Mouse (Mus musculus) common myeloid progenitor, adult 5-6 weeks (primary cell): ENCODE data around the gene Eml1. TPM values are rescaled to one million over a fixed set of nuclear protein-coding genes. Genes with fewer than 3 reads are reported as not detected.
A peak's percentile ranks its signal among the peaks of the same experiment; 100 is the strongest.

ENCODE experiments used
- ATAC-seq: replicated peaks from 2 replicates; pipeline ENCODE4 v1.8.0; 2016; ENCODE audit warnings: low read depth, mild to moderate bottlenecking, moderate TSS enrichment, inconsistent platforms; ENCODE audit not compliant: poor library complexity, severe bottlenecking
- total RNA-seq: library from RNA; stranded (forward); fragments of 200-1000, 187-1606 nt; gene quantifications from 2 replicates; pipeline ENCODE4 v1.2.3, GENCODE M21; 2017

The Eml1 gene
- total RNA-seq, 1 experiment from 2014 or later, result not detected

- no peak; the same call in 1 of the 2 replicates for ATAC-seq
These were observed 148.6 kb downstream of the Eml1 start for GRCm38 (mm10) chr12:108519374-108519773.

- peak; percentile 81; the same call in 1 of the 2 replicates for ATAC-seq
These were observed 158.5 kb downstream of the Eml1 start for GRCm38 (mm10) chr12:108529214-108529613.

GRCm38 (mm10) chr12:108534484-108534883, 163.7 kb downstream of the Eml1 start:
- ATAC-seq, result no peak

GRCm38 (mm10) chr12:108536461-108536860, 165.7 kb downstream of the Eml1 start:
- no peak for ATAC-seq

- ATAC-seq, result peak; percentile 69
These were observed 170.3 kb downstream of the Eml1 start for GRCm38 (mm10) chr12:108541088-108541487.

GRCm38 (mm10) chr12:108546508-108547153, 175.9 kb downstream of the Eml1 start:
- ATAC-seq, result no peak

GRCm38 (mm10) chr12:108547251-108547875, 176.6 kb downstream of the Eml1 start:
- no peak for ATAC-seq

- ATAC-seq, result no peak
These were observed 181.0 kb downstream of the Eml1 start for GRCm38 (mm10) chr12:108551731-108552130.

- no peak for ATAC-seq
These were observed 182.3 kb downstream of the Eml1 start for GRCm38 (mm10) chr12:108553079-108553478.

GRCm38 (mm10) chr12:108554120-108554841, 183.5 kb downstream of the Eml1 start, which contains the start of gene Evl:
Gene Evl, plus strand, starts transcription at chr12:108554720.
- peak; percentile 84 for ATAC-seq

- no peak for ATAC-seq
These were observed 184.3 kb downstream of the Eml1 start for GRCm38 (mm10) chr12:108554861-108555556.

- ATAC-seq, result no peak
These were observed 187.4 kb downstream of the Eml1 start for GRCm38 (mm10) chr12:108558194-108558593.

GRCm38 (mm10) chr12:108563238-108563637, 192.5 kb downstream of the Eml1 start:
- no peak for ATAC-seq

- no peak for ATAC-seq
These were observed 194.3 kb downstream of the Eml1 start for GRCm38 (mm10) chr12:108564910-108565506.

- ATAC-seq, result no peak
These were observed 208.6 kb downstream of the Eml1 start for GRCm38 (mm10) chr12:108579156-108579871.

- ATAC-seq, result no peak
These were observed 213.0 kb downstream of the Eml1 start for GRCm38 (mm10) chr12:108583775-108584174.
